Mouse (Mus musculus): ENCODE data around the gene Col25a1.

Col25a1 gene

DNA sequence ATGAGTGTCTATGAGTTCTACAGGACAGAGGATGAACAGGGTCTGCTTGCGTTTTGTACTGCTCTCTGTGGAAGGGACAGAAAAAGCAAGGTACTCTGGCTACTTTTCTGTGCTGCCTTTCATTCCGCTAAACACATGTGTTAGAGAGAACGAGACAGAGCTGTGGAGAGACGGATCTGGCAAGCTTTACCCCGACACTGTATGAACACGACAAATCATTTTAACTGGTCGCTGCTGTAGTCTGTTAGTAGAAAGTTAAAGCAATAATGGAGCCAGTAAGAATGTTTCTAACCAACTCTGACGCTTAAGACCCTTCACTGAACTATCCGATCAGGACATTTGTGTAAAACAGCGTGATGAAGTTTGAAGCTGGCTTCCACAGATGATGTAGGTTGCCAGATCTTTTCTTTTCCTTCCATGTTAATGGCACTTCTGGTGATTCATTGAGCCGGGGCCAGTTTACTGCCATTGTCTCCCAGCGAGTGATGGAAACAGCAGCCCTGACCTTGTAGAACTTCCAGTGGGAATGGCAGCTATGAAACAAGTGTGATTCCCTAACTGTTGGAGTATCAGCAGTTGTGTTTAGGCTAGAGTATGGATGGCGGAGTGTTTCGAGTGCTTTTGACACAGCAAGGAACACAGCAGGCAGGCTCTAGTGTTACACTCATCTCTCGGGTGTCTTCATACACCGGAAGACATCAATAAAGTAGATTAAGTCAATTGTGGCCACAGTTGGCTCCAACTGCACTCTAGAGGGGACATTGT, 437.2 kb downstream of the Col25a1 start:
- no peak for DNase-seq (ENCODE audit: low spot score in 2 of 2)

- no peak for DNase-seq (ENCODE audit: low spot score in 2 of 2)
Observed at GRCm38 (mm10) chr3:130573243-130573642, 441.9 kb downstream of the Col25a1 start.

- DNase-seq (ENCODE audit: low spot score in 2 of 2) = peak in 1 of 2 experiments; percentile 17
Observed at GRCm38 (mm10) chr3:130574652-130575051, 443.4 kb downstream of the Col25a1 start.

GRCm38 (mm10) chr3:130576683-130577082, 445.4 kb downstream of the Col25a1 start:
- peak; percentile 11 to 25 for DNase-seq (ENCODE audit: low spot score in 2 of 2)

DNA sequence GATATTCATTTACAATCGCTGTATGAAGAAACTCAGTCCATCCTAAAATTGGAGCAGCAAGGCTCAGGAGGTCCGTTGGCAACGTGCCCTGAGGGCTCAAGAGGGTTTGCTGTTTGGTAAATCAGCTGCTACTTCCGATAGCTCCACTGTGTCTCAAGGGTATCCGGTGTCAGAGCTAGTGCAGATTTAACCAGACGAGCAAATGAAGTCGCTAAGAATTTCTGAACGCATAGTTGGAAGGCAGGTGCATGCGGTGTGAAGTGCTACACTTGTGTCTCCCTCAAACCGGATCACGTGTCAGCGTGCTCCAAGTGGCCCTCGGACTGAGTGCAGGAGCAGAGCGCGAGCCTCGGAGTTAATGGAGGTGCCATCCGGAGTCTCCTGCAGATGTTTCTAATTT, 448.2 kb downstream of the Col25a1 start:
- DNase-seq (ENCODE audit: low spot score in 2 of 2) = no peak

GRCm38 (mm10) chr3:130581577-130581976, 450.3 kb downstream of the Col25a1 start:
- DNase-seq (ENCODE audit: low spot score in 2 of 2) = no peak

- no peak for DNase-seq (ENCODE audit: low spot score in 2 of 2)
Observed at GRCm38 (mm10) chr3:130582903-130583664, 451.8 kb downstream of the Col25a1 start.

DNA sequence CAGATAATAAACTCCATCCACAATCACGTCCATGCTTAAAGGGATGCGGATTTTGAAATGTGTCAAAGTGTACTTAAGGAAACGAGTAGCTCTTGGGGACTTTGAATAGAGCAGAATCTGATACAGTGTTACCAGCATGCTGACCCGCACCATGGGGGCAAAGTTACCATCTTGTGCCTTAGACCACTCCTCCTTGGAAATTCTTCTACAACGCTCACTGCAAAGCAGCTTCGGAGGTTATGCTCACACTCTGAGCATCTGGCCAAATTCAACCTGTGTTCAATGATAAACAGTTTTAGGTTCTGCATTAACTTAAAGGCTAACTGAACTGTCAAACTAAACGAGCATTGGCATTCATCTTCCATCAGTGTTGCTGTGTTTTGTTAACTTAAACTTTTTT, 452.7 kb downstream of the Col25a1 start:
- no peak for DNase-seq (ENCODE audit: low spot score in 2 of 2)

- no peak for DNase-seq (ENCODE audit: low spot score in 2 of 2)
Observed at GRCm38 (mm10) chr3:130595050-130595449, 463.7 kb downstream of the Col25a1 start.

DNA sequence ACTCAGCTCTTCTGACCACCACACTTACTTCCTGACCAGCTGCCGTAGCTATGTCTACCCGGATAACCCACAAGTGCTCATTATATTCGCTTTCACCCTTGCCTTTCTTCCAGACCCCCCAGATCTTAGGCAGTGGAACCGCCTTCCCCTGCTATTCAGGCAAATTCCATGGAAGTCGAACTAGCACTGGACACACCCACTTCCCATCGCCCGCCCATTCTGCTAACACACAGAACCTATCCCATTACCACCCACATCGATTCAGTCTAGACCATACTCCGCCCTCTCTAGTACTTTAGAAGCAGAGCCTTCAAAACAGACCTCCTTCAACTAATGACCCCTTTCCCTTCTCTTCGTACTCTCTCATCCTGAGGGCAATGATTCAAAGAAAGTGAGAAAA, 470.2 kb downstream of the Col25a1 start:
- no peak for DNase-seq (ENCODE audit: low spot score in 2 of 2)

- DNase-seq (ENCODE audit: low spot score in 2 of 2) = peak in 1 of 2 experiments; percentile 10
Observed at GRCm38 (mm10) chr3:130607924-130608323, 476.6 kb downstream of the Col25a1 start.

DNA sequence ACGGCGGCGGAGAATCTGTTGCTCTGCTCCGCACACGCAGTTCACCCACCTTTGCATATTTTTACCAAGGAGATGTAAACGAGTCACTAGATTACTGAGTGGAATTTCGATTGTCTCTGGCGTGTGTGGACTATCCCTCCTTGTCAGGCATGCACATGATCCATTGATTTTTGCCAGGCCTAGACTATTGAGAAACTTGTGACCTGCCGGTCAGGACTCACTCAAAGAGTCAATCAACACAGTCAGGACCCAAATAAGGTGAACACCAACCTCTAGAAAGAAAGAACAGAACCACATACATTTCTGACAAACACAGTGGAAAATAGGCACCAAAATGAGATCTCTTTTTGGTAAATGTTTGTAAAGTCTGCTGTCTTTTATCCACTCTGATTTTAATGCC, 483.1 kb downstream of the Col25a1 start:
- DNase-seq (ENCODE audit: low spot score in 2 of 2) = no peak

DNA sequence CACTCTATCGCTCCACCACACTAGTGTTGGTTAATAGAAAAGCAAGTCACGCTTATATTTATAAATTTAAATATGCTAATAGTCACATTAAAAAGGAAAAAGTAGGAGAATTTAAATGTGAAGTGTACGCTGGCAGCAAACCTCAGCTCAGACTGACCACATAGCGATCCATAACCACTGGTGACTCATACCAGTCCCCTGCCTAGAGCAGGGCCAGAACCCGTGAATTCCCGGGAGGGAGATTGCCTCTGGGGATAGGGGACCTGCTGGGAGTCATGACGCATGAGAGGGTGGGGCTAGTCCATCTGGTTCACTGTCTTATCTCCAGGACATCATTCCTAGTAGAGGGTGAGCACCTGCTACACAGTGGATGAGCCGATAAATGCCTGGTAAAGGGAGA, 484.3 kb downstream of the Col25a1 start:
- no peak for DNase-seq (ENCODE audit: low spot score in 2 of 2)

DNA sequence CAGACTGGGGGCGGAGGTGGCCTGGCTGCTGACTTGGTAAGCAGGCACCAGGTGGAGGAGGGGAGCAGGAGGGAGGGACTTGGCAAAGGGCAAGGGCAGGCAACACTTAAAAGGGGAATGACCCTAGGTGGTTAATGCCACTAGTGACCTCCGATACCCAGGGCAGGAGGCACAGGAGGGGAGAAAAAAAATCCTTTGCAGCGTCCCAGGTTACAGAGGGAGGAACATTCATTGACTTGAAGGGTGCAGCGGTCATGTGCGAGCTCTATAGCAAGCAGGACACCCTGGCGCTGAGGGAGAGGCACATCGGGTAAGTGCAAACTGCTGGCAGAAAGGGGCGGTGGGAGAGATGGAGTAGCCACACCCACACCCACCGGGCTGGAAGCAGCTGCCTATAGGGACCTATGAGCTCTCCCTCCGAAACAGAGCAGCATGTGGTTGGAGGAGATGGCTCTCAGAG, 486.2 kb downstream of the Col25a1 start, which contains the start of gene Etnppl:
TSS of gene Etnppl (plus strand) at position 10 of the 460 bp plus-strand sequence.
- no peak for DNase-seq (ENCODE audit: low spot score in 2 of 2)

GRCm38 (mm10) chr3:130620517-130621146, 489.3 kb downstream of the Col25a1 start:
- DNase-seq (ENCODE audit: low spot score in 2 of 2) = no peak

DNA sequence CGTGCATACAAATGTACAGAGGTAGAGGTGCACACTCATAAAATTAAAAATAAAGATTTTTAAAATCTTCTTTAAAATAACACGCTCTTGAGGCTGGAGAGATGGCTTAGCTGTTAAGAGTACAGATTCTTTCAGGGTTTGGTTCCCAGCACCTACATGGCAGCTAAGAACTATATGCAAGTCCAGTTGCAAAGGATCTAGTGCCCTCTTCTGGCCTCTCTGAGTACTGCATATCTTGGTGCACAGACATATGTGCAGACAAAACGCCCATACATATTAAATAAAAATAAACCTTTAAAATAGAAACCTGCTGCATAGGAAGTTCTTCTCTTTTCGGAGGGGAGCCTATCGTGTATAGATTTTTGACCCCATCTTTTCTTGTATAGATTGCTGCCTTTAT, 497.1 kb downstream of the Col25a1 start:
- peak in 1 of 2 experiments; percentile 13 for DNase-seq (ENCODE audit: low spot score in 2 of 2)

DNA sequence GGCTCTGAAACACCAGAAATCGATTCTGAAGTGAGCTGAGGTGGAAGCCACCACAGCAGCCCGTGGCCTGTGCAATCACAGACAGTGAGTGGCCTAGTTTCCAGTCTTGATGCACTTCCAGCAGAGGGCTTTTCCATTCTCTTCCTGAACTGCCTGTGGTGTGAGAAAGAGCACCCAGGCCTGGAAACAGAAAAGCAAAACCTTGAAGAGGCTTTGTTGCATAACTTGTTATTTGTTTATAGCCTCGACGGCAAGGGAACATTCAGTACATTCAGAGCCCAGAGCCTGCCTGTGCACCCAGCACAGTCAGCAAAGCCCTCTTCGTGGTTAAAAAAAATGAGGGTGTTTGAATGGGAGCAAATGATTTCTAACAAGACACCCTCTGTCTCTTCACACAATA, 502.6 kb downstream of the Col25a1 start:
- DNase-seq (ENCODE audit: low spot score in 2 of 2) = no peak

GRCm38 (mm10) chr3:130646110-130646810, 515.0 kb downstream of the Col25a1 start:
- no peak for DNase-seq (ENCODE audit: low spot score in 2 of 2)

Data from thymus, postnatal 10 days (tissue).